Mouse (Mus musculus): ENCODE data around the gene Immt.

GRCm38 (mm10) chr6:71829768-71830167, 1.4 kb upstream of the Immt start:
- no peak for TF ChIP-seq CTCF (IDR thresholded peaks at IDR 0.05; ENCODE audit: borderline replicate concordance, insufficient read depth, low read length)
- no peak for TF ChIP-seq POLR2A (IDR thresholded peaks at IDR 0.05; ENCODE audit: low read depth, low read length)
